Mouse (Mus musculus) urinary bladder, adult 18-20 months (tissue): ENCODE data around the gene Chrna7.

Experiments used
- DNase-seq, 2 experiments: peaks; one replicate each; pipeline ENCODE4 v3.0.0; 2022; ENCODE audit warnings: low spot score in 2 of 2, mixed read lengths in 2 of 2

The Chrna7 gene

DNA sequence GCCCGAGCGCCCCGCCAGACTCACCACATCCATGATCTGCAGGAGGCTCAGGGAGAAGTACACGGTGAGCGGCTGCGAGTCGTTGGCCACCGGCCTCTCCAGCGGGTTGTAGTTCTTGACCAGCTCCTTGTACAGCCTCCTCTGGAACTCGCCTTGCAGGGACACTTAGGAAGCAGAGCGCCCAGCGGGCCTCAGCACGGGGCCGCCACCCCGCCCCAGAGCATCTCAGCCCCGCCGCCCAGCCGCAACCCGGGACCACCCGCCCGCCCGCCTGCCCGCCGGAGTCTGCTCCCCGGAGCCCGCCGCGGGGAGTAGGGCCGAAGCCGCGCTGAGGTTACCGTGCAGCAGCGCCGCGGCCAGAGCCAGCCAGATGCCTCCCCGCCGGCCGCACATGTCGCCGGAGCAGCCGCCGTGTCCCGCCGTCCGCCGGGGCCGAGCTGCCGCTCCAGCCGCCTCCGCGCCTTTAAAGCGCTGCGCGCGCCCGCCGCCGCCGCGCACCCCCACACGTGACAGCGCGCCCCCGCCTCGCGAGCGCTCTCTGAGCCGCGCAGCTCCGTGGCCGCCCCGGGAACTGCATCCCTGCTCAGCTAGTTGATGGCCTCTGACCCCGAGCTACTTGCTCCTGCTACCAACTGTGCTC lies at the start of gene Chrna7:
Gene Chrna7, minus strand, starts transcription at position 486 of the 640 bp plus-strand sequence.
- peak; percentile 55 to 63 for DNase-seq

DNA sequence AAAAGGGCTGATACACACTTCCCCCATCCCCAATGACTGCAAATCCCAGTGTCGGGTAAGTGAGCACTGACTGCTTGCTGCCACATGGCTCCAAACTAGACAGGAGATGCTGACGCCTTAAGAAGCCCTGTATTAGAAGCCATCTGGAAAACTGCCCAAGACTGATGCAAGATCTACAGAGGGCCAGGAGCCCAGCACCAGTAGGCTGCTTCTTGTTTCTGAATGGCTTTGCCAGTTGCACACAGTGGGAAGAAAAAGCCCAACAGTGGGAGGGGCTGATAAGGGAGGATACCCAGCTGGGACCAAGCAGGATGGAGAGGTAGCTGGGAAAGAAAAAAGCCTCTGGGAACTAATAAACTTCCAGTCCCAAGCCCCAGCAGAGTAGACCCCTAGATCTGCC lies 37.0 kb upstream of the Chrna7 start:
- DNase-seq = no peak

DNA sequence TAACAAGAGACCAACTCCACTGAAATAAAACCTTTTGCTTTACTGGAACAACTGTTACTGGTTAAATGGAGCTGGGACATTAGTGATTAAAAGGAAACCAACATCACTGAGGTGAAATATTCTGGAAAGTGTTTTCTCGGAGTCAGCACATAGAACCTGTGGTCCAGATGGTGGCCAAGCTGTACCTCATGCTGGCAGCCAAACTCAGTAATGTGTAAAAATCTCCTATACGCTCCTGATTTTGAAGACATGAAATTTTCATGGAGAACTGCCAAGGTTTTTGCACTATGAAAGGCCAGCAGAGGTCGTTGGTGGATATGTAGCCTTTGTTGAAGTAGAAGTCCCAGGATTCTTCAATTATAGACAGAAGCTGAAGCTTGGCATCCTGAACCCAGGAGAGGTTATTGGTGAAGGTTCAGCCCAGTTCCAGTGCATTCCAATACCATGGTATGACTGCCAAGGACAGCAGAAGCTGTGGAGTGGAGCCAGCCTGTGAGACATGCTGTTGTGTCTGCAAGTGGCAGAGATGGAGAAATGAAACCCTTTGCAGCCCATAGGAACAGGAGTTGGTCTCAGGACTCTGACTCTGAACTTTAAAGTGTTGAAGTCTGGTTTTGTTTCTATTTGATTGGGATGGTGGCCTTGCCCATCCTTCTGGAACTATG lies 25.6 kb upstream of the Chrna7 start:
- no peak for DNase-seq

DNA sequence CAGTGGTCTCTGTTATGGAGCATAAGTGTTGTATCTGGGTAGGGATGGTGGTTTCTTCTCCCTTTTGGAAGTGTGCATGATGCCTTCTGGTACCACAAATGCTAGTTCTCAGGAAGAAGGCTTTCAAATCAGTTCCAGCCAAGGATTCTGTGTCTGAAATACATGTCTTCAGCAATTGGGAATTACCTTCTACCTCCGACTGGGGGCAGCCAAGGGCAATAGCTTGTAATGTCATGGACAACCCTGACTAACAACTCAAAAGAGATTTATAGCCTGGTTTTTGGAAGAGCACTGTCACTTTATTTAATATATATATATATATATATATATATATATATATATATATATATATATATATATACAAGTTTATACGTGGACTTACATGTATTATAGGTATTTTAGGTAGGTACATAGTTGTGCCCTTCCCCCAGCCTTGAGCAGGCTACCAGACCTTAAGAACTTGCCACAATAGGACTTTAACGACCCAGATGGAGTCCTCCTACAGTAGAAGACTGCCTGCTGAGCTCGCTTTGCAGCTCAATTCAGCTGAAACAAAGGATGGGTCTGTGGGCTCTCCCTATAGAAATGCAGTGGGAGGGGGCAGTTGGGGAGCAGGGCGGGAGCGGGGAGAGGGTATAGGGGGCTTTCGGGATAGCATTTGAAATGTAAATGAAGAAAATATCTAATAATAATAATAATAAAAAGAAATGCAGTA lies 12.9 kb upstream of the Chrna7 start:
- DNase-seq = no peak

DNA sequence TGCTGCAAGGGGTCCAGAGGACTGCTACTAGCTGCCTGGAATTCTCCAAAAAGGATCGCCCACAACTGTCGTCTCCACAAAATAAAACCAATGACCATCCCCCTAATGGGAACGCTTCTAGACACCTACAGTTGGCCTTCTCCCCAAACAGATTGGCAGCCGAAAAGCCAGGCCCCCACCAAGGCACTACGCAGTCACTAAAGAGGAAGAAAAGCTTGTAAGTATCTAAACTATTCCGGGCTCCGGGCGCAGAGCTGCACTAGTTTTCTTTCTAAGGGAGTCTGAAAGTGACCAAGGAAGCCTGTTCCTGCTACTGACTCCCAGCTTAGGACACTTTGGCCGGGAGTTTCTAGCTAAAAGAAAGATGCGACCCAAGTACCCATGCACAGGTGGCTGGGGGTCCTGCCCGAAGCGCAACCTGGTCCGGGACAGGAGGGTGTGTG lies 707 bp downstream of the Chrna7 start:
- no peak for DNase-seq

DNA sequence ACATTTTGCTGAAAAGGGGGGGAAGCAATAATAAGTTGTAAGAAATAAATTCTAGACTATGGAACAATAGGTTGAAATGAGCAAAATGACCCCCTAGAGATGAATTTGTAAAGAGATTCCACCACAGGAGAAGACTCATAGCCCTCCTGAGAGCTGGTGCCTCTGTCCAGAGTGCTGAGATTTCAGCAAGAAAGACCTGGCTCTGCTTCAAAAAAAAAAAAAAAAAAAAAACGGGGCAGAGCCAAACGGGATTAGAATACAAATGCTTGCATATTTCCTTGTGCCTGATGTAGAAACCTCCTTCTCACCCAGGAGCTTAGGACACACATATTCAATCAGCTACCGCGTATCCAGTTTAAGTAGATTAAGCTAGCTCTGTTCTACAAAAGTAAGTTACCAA lies 2.9 kb downstream of the Chrna7 start:
- DNase-seq = no peak

DNA sequence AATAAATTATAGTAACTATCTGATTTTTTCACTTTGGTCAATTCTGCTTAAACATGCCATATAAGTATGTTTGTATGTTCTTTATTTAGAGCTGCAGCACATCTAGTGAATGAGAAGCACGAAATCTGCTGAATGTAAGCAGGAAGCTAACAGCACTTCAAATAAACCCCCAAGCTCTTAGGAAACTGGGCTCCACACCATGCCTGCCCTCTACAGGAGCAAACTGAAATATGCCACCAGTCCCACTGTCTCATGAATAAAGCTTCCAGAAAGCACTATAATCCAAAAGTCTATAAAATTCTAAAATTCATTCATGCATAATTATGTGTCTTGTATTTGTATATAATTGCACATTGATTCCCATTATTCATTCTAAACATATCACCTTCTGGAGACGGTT lies 5.2 kb downstream of the Chrna7 start:
- no peak for DNase-seq

DNA sequence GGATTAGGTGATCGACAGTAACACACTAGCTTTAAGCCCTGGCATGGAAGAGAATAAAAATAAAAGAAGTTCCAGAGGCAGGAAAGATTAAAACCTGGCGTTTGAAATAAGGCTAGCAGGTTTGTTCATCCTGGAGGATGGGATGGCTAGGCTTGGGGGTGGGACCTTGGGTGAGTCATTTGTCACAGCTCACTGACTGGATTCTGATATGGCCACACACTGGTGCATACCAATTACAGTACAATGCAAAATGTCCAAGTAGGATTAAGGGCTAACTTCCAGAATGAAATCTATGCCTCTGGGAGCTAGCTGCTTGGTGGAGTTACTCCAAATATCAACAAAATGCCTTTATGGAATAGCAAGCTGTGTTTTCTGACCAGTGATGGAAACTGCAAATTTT lies 16.8 kb downstream of the Chrna7 start:
- no peak for DNase-seq

DNA sequence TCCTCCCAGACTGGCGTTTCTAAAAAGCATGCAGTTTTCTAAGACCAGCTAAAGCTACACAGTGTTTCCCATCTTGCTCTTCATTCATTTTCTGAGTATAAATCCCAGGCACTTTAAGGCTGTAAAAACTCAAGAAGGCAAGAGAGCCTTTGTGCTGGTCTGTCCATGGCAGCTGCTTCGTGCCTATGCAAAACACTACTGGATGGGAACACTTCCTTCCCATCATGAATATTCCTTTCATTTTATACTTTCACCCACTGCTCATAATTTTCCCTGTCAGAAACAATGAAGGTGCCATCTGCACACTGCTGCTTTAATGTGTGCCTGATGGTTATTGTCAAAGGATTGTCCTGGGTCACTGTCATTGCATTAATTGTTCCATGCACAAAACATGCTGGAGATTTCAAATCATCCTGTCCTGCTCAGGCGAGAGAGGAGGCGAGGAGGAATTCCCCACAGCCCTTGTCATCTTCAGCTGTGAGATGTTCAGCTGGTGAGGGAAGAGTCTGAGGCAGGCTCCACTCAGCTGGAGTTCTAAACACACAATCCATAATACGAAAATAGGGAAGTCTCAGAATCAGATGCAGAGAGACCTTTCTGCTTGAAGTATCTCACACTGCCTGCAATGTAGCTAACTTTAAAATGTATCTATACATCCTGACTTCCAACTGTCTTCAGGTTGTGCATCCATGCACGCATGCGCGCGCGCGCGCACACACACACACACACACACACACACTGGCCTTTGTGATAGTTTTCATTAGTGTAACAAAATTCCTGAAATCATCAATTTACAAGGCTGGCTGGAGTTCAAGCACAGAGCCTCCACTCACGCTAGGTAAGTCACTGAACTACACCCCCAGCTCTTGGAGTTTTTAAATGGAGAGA lies 22.5 kb downstream of the Chrna7 start:
- DNase-seq = no peak

DNA sequence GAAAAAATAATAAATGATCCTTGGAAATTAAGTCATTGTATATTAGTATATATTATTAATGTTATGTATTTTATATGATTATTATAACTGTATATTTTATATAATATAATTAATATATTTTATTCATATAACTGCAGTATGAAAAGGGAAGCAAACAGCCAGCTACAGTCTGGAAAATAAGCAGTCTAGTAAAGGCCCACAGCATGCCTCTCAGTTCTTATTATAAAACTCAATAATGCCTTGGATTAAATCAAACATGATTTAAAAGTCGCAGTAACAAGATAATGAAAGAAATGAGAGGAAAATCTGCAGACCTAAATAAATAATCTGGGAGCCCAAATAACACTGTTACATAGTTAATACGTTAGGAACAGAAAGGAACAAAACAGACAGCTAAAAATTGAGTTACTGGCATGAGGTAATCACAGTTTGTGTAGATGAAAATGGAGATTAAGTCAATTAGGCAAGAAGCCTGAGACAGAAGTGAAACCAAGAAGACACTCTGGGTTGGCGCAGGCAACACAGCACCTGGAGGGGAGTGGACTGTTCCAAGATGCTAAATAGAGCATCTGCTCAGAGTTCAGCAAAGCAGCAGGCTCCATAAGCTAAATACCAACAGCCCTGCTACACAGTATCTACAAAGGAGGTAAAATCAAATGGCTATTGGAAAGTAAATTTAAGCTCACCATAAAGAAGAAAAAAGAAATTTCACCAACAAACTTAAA lies 42.1 kb downstream of the Chrna7 start:
- no peak for DNase-seq

DNA sequence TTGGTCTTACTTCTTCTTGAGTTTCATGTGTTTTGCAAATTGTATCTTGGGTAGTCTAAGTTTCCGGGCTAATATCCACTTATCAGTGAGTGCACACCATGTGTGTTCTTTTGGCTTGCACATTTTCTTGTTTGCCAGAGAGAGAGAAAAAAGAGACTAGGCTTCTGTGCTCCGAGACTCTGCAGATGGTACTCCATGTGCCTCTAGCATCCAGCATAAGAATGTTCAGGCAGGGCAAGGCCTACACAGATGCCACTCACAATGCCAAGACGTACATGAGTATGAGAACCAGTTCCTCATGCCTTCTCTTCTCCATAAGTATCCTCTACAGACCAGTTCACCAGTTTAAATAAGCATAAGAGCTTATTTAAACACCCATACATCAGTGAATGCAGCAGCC lies 47.8 kb downstream of the Chrna7 start:
- DNase-seq = no peak

DNA sequence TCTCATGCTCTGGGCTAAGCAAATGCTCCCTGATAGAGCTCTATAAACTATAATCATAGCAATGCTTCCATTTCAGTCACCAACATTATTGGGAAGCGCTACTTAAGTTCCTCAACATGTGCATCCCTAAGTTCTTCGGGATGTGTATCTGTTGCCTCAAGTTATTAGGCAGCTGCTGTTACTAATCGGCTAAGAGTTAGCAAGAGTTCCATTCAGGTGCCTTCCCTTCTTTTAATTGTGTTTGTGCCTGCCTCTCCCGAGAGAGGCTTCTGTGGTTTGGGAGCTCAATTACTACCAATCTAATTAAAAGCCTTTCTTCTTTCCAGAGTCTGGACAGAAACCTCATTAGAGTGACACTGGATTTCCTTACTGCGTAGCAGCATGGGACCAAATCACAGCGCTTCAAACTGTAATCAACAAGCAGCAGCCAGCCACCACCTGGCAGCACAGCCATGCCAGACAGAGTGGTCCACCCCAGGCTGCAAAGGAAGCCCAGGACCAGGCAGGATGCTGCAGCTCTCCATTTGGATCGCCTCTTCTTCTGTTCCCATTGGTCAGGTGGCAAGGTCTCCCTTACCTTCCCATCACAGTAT lies 50.0 kb downstream of the Chrna7 start:
- DNase-seq = no peak

DNA sequence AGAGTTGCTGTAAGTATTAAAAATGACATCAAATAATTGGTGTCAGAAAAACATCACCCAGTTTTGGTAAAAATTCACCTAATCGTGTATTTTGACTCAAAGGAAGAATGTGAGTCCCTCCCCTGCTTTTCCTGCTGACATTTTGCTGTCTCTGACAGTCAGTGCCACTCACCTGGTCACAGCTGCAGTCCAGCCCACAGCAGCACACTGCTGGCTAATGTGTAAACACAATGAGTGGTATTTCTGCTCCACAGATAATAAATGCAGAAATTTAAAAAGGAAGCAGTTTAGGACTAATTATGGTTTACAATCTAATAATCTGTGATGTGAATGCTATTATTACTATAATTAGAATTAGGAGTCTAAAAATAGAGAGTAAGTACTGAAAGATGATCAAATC lies 59.1 kb downstream of the Chrna7 start:
- no peak for DNase-seq

DNA sequence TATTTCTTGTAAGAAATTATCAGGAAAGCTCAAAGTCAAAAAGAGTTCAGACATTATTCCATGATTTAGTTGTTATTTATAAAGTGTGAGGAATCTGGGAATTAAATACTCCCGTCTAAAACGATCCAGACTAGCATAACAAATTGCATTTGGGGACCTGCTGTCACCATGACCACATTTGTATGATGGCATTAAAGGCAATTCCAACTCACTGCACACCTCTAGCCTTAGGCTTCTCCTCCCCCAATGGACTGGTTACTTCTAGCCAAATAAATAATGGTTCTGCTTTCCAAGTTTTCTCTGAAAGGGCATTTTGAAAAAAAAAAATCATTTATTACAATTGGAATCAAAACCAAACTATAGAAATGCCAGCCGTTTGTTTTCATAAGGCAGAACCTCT lies 63.6 kb downstream of the Chrna7 start:
- no peak for DNase-seq

DNA sequence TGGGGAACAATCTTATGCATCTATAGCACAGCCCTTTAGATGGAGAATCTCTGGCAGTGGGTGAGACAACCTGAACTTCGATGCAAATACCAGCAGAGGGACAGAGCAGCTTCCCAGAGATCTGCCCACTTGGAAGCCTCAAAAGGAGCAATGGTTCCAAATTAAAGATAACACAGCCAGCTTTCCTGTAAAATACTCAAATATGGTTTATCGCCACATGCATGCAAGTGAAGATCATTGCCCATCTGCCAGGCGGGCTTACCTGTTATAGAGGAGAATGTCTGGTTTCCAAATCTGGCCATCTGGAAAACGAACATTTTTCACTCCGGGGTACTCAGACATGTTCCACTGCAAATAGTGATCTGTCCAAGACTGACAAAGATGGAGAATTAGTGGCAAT lies 64.0 kb downstream of the Chrna7 start:
- no peak for DNase-seq

DNA sequence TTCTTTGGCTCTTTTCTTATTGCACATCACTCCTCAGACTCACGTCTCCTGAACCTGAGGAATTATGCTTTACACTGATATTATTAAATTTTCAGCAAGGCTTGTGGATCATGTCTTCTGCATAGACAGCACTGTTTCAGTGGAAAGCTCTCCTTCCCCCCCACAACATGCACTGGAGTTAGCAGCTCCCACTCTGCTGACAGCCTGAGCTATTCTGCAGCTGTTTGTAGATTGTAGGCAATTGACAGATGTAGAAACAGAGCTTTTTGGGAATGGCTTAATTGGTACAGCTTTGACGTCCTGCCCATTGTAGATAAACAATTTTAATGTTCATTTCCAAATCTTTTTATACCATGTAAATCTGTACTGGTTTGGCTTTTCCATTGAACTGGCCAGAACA lies 89.8 kb downstream of the Chrna7 start:
- no peak for DNase-seq

DNA sequence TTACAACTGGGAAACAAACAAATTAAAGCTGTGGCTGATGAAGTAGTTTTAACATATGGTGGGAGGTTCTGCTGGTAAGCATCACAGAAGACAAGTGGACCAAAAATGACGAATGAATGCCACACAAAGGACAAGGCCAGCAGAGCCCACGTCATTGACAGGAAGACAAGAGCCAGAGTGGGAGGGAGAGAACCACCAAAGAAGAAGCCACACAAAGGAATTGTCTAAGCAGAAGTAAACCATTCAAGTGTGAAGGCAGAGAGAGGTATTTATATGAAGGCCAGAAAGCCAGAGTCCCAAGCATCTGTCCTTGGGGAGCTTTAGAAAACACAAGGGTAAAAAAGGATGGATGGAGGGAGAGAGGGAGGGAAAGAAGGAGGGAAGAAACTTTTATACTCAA lies 98.7 kb downstream of the Chrna7 start:
- DNase-seq = no peak

DNA sequence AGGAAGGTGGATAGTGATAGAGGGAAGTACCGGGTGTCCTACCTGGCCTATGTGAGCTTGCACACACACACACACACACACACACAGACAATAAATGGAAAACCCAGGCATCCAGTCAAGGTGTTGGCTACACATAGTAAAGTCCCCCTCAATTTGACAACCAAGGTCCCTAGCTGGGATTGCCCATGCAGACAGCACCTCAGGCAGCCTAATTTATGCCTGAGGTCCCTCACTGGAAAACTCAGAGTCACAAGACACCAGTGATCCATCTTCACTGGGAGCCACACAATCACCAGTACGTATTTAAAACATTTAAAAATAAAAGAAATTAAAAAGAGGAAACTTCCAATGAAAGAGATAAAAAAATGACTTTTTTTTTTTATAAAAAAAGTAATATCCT lies 99.1 kb downstream of the Chrna7 start:
- no peak for DNase-seq

DNA sequence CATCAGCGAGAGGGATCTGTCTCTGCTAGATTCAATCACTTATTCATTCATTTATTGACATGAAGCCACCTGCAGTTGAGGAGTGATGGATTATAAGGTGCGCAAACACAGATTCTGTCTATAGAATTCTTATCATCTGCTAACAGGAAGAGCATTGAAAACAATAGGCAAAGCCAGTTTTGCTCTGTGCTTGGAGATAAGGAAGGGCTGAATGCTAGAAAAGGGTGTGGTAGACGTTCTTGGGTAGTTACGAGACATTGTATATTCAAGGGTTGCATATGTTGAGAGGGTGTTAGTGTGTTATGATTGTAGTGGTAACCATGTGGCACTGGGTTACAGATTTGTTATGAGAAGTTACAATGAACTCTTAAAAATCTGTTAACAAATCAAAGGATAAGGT lies 103.0 kb downstream of the Chrna7 start:
- no peak for DNase-seq

DNA sequence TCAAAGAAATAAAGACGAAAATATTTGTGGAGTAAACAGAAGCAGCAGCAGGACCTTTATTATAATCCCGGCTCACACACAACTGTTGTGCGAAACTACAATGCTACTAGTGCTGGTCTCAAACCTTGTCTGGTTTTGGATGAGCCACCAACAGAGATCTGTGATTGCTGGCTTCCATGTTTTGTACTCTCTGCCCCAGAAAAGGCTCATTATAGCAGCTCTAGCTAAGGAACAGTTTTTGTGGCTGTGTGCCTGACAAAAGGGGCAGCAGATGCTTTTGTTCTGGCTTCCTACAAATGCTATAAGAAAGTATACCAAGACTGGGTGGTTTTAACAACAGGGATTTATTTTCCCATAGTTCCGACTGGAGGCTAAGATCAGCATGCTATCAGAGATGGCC lies 126.4 kb downstream of the Chrna7 start:
- DNase-seq = no peak

DNA sequence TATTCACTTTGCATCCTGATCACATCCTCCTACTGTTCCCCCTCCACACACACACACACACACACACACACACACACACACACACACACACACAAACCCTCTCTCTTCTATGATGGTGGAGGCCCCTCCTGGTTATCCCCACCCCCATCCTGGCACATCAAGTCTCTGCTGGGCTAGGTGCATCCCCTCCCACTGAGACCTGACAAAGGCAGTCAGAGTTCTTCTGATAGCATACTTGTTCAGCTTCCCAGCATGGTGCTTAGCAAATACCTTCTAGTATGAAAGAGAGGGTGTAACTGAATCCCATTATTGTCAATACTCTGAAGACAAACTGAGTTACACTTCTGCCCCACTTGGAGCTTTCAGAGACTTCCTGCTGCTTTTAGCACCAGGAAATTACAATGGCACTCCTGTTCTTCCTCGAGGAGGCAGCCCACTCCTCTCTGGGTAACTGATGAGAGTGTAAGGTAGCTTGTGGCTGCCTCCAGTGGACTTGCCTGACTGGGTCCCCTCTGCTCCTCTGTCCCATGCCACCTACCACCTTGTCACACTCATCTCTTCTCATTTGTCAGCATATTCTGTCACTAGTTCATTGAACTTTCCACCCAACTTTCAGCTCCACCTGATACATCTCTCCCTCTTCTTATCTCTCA lies 127.9 kb downstream of the Chrna7 start:
- DNase-seq = no peak
